Mouse (Mus musculus) liver, postnatal 0 days (tissue): ENCODE measurements around the gene Vps33a.

ENCODE experiments used
- CTCF ChIP-seq: sonication (generic); IDR thresholded peaks from 2 replicates; pipeline ENCODE4 v1.5.1; 2016; ENCODE audit warnings: antibody characterized with exemption, low read depth
- EP300 ChIP-seq: IDR thresholded peaks from 2 replicates; pipeline ENCODE4 v1.6.1; 2016; ENCODE audit warnings: antibody characterized with exemption, low read depth, mild to moderate bottlenecking

- no peak for TF ChIP-seq CTCF
- TF ChIP-seq EP300, result no peak
Measured at GRCm38 (mm10) chr5:123622421-123622820, 49.6 kb upstream of the Vps33a start.
